Mouse (Mus musculus) myocyte (in vitro differentiated cells): ENCODE measurements around the gene Ntf5. TPM values are rescaled to one million over a fixed set of nuclear protein-coding genes. Genes with fewer than 3 reads are reported as not detected.
A peak's percentile ranks its signal among the peaks of the same experiment; 100 is the strongest.

ENCODE experiments used
- H3K27me3 ChIP-seq: one replicate; pipeline ENCODE4 v1.6.1; 2011; ENCODE audit not compliant: control insufficient read depth, insufficient read depth, insufficient read length
- H3K36me3 ChIP-seq: one replicate; pipeline ENCODE4 v1.6.1; 2011; ENCODE audit not compliant: control insufficient read depth, insufficient read depth
- H3K4me2 ChIP-seq: one replicate; pipeline ENCODE4 v1.6.1; 2011; ENCODE audit warnings: low read depth, control low read depth
- H3K4me3 ChIP-seq: one replicate; pipeline ENCODE4 v1.5.1; 2011; ENCODE audit warnings: mild to moderate bottlenecking, control low read depth, moderate library complexity
- H3K79me2 ChIP-seq: one replicate; pipeline ENCODE4 v1.6.1; 2011; ENCODE audit not compliant: control insufficient read depth, insufficient read depth
- H3ac ChIP-seq: one replicate; pipeline ENCODE4 v1.6.1; 2011; ENCODE audit not compliant: control insufficient read depth, insufficient read length
- CEBPB ChIP-seq: IDR thresholded peaks from 2 replicates; pipeline ENCODE4 v1.6.1; 2011; ENCODE audit warnings: mild to moderate bottlenecking, moderate library complexity; ENCODE audit not compliant: poor library complexity, insufficient read depth, severe bottlenecking
- E2F4 ChIP-seq: IDR thresholded peaks from one replicate; pipeline ENCODE4 v1.6.1; 2011; ENCODE audit warnings: mild to moderate bottlenecking, control low read depth, moderate library complexity; ENCODE audit not compliant: insufficient read depth
- MAX ChIP-seq: IDR thresholded peaks from one replicate; pipeline ENCODE4 v1.6.1; 2011; ENCODE audit warnings: low read depth, mild to moderate bottlenecking, control low read depth
- MYOD1 ChIP-seq, 3 experiments: IDR thresholded peaks; one replicate each; pipeline ENCODE4 v1.6.1; 2011; ENCODE audit warnings: control low read depth in 2 of 3, low read depth in 2 of 3, mild to moderate bottlenecking in 2 of 3, moderate library complexity in 1 of 3; ENCODE audit not compliant: insufficient read length in 2 of 3, control insufficient read depth in 1 of 3
- MYOG ChIP-seq, 3 experiments: IDR thresholded peaks; one replicate each; pipeline ENCODE4 v1.6.1; 2011; ENCODE audit warnings: control low read depth in 2 of 3, low read depth in 2 of 3, mild to moderate bottlenecking in 2 of 3; ENCODE audit not compliant: insufficient read length in 2 of 3, control insufficient read depth in 1 of 3, insufficient read depth in 1 of 3
- POLR2A ChIP-seq: IDR thresholded peaks from one replicate; pipeline ENCODE4 v1.6.1; 2011; ENCODE audit warnings: low read depth, mild to moderate bottlenecking, control low read depth, moderate library complexity; ENCODE audit not compliant: insufficient read length
- POLR2AphosphoS2 ChIP-seq: IDR thresholded peaks from one replicate; pipeline ENCODE4 v1.6.1; 2011; ENCODE audit warnings: low read depth, control low read depth; ENCODE audit not compliant: insufficient read length
- REST ChIP-seq: IDR thresholded peaks from one replicate; pipeline ENCODE4 v1.6.1; 2011; ENCODE audit warnings: mild to moderate bottlenecking, control low read depth, moderate library complexity; ENCODE audit not compliant: insufficient read depth, insufficient read length
- SRF ChIP-seq: IDR thresholded peaks from one replicate; pipeline ENCODE4 v1.6.1; 2011; ENCODE audit warnings: low read depth; ENCODE audit not compliant: control insufficient read depth, insufficient read length
- TCF12 ChIP-seq: IDR thresholded peaks from one replicate; pipeline ENCODE4 v1.6.1; 2011; ENCODE audit warnings: mild to moderate bottlenecking, control low read depth; ENCODE audit not compliant: poor library complexity, insufficient read depth, severe bottlenecking
- TCF3 ChIP-seq: IDR thresholded peaks from one replicate; pipeline ENCODE4 v1.6.1; 2011; ENCODE audit warnings: low read depth, control low read depth; ENCODE audit not compliant: insufficient read length
- USF1 ChIP-seq: IDR thresholded peaks from one replicate; pipeline ENCODE4 v1.6.1; 2011; ENCODE audit warnings: low read depth, mild to moderate bottlenecking, control low read depth, moderate library complexity
- polyA plus RNA-seq: library from polyadenylated mRNA; unstranded; fragments of >200 nt; fragmentation: generic; extraction: Trizol; gene quantifications from one replicate; pipeline ENCODE4 v1.2.1, GENCODE M21; 2012; ENCODE audit warnings: missing spikeins

The Ntf5 gene
- polyA plus RNA-seq, 1 experiment = 1.9 TPM

- Histone ChIP-seq H3K4me2 (peak overlapping the region; percentile 71), H3K27me3 (no peaks in the 10 kb centered on the region), H3K36me3 (no peaks in the 10 kb centered on the region), H3K4me3 (peak overlapping the region; percentile 42), H3K79me2 (no peaks in the 10 kb centered on the region), H3ac (peak overlapping the region; percentile 27)
- TF ChIP-seq MYOG (IDR thresholded peaks at IDR 0.05; ENCODE audit: control insufficient read depth in 1 of 3, insufficient read depth in 1 of 3, insufficient read length in 2 of 3, low read depth in 2 of 3) (no peak), REST (no peak), E2F4 (peak; percentile 38), USF1 (no peak), TCF12 (no peak), CEBPB (no peak), MAX (no peak), MYOD1 (IDR thresholded peaks at IDR 0.05; ENCODE audit: control insufficient read depth in 1 of 3, insufficient read length in 2 of 3, low read depth in 2 of 3) (no peak), TCF3 (no peak), POLR2A (peak; percentile 61), POLR2AphosphoS2 (peak; percentile 35), SRF (no peak)
These were observed 46.2 kb upstream of the Ntf5 start for GRCm38 (mm10) chr7:45367020-45367880.

- Histone ChIP-seq H3K27me3 (no peaks in the 10 kb centered on the region), H3K4me2 (peak overlapping the region; percentile 71), H3ac (no peak overlapping the region), H3K36me3 (peaks cover 4% of the 10 kb centered on the region), H3K4me3 (peak overlapping the region; percentile 42), H3K79me2 (no peaks in the 10 kb centered on the region)
- no peak for TF ChIP-seq USF1
- TF ChIP-seq POLR2AphosphoS2 = peak; percentile 32
- TF ChIP-seq TCF3 = no peak
- no peak for TF ChIP-seq MAX
These were observed 45.3 kb upstream of the Ntf5 start for GRCm38 (mm10) chr7:45368178-45368577.

GRCm38 (mm10) chr7:45369022-45369745 lies 44.3 kb upstream of the Ntf5 start:
- TF ChIP-seq MYOD1 (IDR thresholded peaks at IDR 0.05; ENCODE audit: control insufficient read depth in 1 of 3, insufficient read length in 2 of 3, low read depth in 2 of 3) (peak in 1 of 3 experiments; percentile 16), CEBPB (no peak)
- Histone ChIP-seq H3K4me3 (no peak overlapping the region), H3K36me3 (peaks cover 9% of the 10 kb centered on the region), H3K27me3 (no peaks in the 10 kb centered on the region), H3ac (no peak overlapping the region), H3K79me2 (no peaks in the 10 kb centered on the region), H3K4me2 (no peak overlapping the region)

GRCm38 (mm10) chr7:45369836-45370474 lies 43.5 kb upstream of the Ntf5 start:
- Histone ChIP-seq H3K36me3 (peaks cover 9% of the 10 kb centered on the region), H3K4me2 (no peak overlapping the region), H3K79me2 (no peaks in the 10 kb centered on the region), H3K4me3 (no peak overlapping the region), H3K27me3 (no peaks in the 10 kb centered on the region), H3ac (no peak overlapping the region)
- TF ChIP-seq POLR2AphosphoS2 (peak; percentile 31), E2F4 (no peak)

GRCm38 (mm10) chr7:45370475-45371311 lies 42.8 kb upstream of the Ntf5 start, which contains the start of gene Lin7b:
Lin7b (minus strand) TSS chr7:45370583.
- no peak within 1 kb of the TSS for H3ac ChIP-seq
- H3K4me3 ChIP-seq = no peak within 1 kb of the TSS
- peaks cover 14% of the 10 kb centered on the region for H3K36me3 ChIP-seq
- H3K79me2 ChIP-seq = no peaks in the 10 kb centered on the region
- no peaks in the 10 kb centered on the region for H3K27me3 ChIP-seq
- no peak within 1 kb of the TSS for H3K4me2 ChIP-seq
- TF ChIP-seq POLR2AphosphoS2 (peak; percentile 84), MYOG (IDR thresholded peaks at IDR 0.05; ENCODE audit: control insufficient read depth in 1 of 3, insufficient read depth in 1 of 3, insufficient read length in 2 of 3, low read depth in 2 of 3) (no peak), POLR2A (peak; percentile 19), MYOD1 (IDR thresholded peaks at IDR 0.05; ENCODE audit: control insufficient read depth in 1 of 3, insufficient read length in 2 of 3, low read depth in 2 of 3) (no peak)
